Mouse (Mus musculus): Measurements from ENCODE around the gene Gm20388. TPM values are rescaled to one million over a fixed set of nuclear protein-coding genes. Genes with fewer than 3 reads are reported as not detected.

Gene Gm20388
- polyA plus RNA-seq, 1 experiment from 2014 or later = 3.6 TPM

DNA sequence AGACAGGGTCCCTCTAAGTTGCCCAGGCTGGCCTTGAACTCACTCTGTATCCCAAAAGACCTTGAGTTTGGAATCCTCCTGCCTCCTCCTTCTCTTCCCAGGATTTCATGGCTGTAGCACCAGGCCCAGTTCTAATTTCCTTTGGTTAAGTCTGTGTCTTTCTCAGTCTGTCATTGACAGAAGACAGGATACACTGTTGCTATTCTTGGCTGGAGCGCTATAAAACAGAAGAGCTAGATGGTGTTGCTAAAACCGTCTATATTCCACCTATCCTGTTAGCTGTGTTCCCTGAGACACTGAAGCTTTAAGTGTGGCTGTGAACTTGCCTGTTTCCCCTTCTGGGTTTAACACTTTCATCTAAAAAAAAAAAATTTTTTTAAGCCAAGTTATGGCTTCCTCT lies 4301.5 kb downstream of the Gm20388 start:
- Histone ChIP-seq H3K4me1 (peaks cover 12% of the 10 kb centered on the region), H3K4me3 (no peak overlapping the region), H3K9me3 (no peaks in the 10 kb centered on the region), H3K27me3 (replicated peaks; ENCODE audit: low read depth, poor library complexity, severe bottlenecking) (no peaks in the 10 kb centered on the region), H3K36me3 (replicated peaks) (no peaks in the 10 kb centered on the region), H3K27ac (replicated peaks) (no peak overlapping the region)
- DNase-seq (ENCODE audit: low spot score) = no peak
- WGBS = 78% methylated on average over 2 of the region's 2 CpGs

DNA sequence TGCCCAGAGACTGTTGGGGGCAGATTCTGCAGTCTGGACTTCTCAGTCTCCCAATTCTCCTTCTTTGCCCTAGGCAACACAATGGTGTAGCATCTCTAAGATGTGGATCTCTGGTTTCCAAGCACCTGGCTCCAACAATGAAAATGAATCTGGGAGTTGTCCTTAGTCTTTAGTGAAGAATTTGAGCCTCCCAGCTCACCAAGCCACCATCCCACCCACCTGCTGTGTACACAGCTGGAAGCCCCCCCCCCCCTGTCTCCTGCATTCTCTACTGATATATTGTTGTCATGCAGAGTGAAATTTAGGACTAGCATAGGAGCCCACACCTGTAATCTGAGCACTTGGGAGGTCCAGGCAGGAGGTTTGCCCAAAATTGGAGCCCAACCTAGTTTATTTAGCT lies 4306.3 kb downstream of the Gm20388 start:
- Histone ChIP-seq H3K4me1 (peaks cover 26% of the 10 kb centered on the region), H3K9me3 (no peaks in the 10 kb centered on the region), H3K27ac (replicated peaks) (no peak overlapping the region), H3K36me3 (replicated peaks) (no peaks in the 10 kb centered on the region), H3K27me3 (replicated peaks; ENCODE audit: low read depth, poor library complexity, severe bottlenecking) (no peaks in the 10 kb centered on the region), H3K4me3 (no peak overlapping the region)
- no peak for DNase-seq (ENCODE audit: low spot score)

GRCm38 (mm10) chr8:124229883-124230282 lies 4319.2 kb downstream of the Gm20388 start:
- DNase-seq (ENCODE audit: low spot score) = no peak
- H3K27me3 ChIP-seq (replicated peaks; ENCODE audit: low read depth, poor library complexity, severe bottlenecking) = peaks cover 4% of the 10 kb centered on the region; the same call in 1 of the 2 replicates
- WGBS = 69% methylated on average over 2 of the region's 2 CpGs
- no peak overlapping the region for H3K27ac ChIP-seq (replicated peaks)
- H3K36me3 ChIP-seq (replicated peaks) = no peaks in the 10 kb centered on the region
- H3K4me3 ChIP-seq = no peak overlapping the region
- no peaks in the 10 kb centered on the region for H3K9me3 ChIP-seq
- H3K4me1 ChIP-seq = peaks cover 35% of the 10 kb centered on the region

- WGBS = 52% methylated on average over 8 of the region's 8 CpGs
- peaks cover 40% of the 10 kb centered on the region for H3K4me1 ChIP-seq
- DNase-seq (ENCODE audit: low spot score) = no peak
Observed at GRCm38 (mm10) chr8:124230496-124231175, 4320.0 kb downstream of the Gm20388 start.

GRCm38 (mm10) chr8:124231176-124231484 lies 4320.5 kb downstream of the Gm20388 start, which contains the start of gene Galnt2:
Gene Galnt2 (plus strand): TSS chr8:124231391.
- peak; percentile 93 for DNase-seq (ENCODE audit: low spot score)
- Histone ChIP-seq H3K27me3 (replicated peaks; ENCODE audit: low read depth, poor library complexity, severe bottlenecking) (peaks cover 4% of the 10 kb centered on the region; the same call in 1 of the 2 replicates), H3K4me3 (peak within 1 kb of the TSS; percentile 92), H3K27ac (replicated peaks) (peak within 1 kb of the TSS; percentile 91), H3K36me3 (replicated peaks) (0 out of 2 replicates have a peak, but pooled peaks cover under 1% of the 10 kb centered on the region), H3K9me3 (no peaks in the 10 kb centered on the region), H3K4me1 (peaks cover 45% of the 10 kb centered on the region)
- WGBS = under 1% methylated on average over 53 of the region's 53 CpGs

More at GRCm38 (mm10) chr8:124230496-124231175, 4320.0 kb downstream of the Gm20388 start:
- Histone ChIP-seq H3K27ac (replicated peaks) (no peak overlapping the region), H3K27me3 (replicated peaks; ENCODE audit: low read depth, poor library complexity, severe bottlenecking) (peaks cover 4% of the 10 kb centered on the region; the same call in 1 of the 2 replicates), H3K4me3 (peak overlapping the region; percentile 92), H3K36me3 (replicated peaks) (no peaks in the 10 kb centered on the region), H3K9me3 (no peaks in the 10 kb centered on the region)

DNA sequence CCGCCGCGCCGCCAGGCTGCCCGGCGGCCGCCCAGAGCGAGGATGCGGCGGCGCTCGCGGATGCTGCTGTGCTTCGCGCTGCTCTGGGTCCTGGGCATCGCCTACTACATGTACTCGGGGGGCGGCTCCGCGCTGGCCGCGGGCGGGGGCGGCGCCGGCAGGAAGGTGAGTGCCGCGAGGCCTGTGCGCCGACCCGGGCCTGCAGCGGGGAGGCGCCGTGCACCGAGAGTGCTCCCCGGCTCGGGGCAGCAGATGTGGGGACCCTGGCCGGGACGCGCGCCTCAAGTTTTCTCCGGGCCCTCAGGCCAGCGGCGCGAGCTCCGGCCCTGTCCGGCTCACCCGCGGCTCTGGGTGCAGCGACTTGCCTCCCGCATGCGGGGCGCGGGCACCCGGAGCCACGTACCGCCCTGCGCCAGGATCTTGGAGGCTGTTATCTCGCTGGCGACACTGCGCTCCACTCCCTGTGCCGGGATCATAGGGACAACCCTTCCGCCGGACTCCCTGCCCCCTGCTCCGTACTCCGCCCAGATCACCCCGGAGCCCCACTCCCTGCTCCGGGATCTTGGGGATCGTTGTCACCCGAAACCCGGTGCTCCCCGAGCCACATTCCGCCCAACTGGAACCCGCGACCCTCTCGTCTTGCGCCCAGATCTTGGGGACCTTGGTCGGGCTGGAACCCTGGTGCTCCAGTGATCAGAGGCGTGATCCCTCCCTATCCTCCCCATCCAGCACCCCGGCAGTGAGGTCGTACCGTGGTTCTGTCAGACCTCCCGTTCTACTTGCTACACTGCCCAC lies 4321.0 kb downstream of the Gm20388 start:
- peak overlapping the region; percentile 92 for H3K4me3 ChIP-seq
- 0 out of 2 replicates have a peak, but pooled peaks cover 2% of the 10 kb centered on the region for H3K36me3 ChIP-seq (replicated peaks)
- H3K27me3 ChIP-seq (replicated peaks; ENCODE audit: low read depth, poor library complexity, severe bottlenecking) = peaks cover 4% of the 10 kb centered on the region; the same call in 1 of the 2 replicates
- 2% methylated on average over 83 of the region's 83 CpGs for WGBS
- H3K27ac ChIP-seq (replicated peaks) = peak overlapping the region; percentile 91
- no peaks in the 10 kb centered on the region for H3K9me3 ChIP-seq
- peak; percentile 77 for DNase-seq (ENCODE audit: low spot score)
- peaks cover 46% of the 10 kb centered on the region for H3K4me1 ChIP-seq

DNA sequence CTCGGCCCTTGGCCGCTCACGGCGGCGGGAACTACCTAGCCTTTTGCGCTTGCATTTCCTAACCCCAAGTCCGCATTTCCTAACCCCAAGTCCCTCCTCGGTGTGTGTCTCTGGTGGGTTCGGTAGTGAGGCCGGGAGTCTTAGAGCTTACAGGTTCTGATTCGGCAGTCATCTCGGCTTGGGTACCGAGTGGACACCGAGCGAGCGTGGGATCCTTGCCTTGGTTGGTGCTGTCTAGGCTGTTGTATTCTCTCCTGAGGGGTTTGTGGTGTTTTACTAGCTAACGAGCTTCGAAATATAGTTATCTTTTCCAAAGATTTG lies 4321.6 kb downstream of the Gm20388 start:
- Histone ChIP-seq H3K27ac (replicated peaks) (peak overlapping the region; percentile 91), H3K27me3 (replicated peaks; ENCODE audit: low read depth, poor library complexity, severe bottlenecking) (peaks cover 4% of the 10 kb centered on the region; the same call in 1 of the 2 replicates), H3K4me3 (peak overlapping the region; percentile 92), H3K4me1 (peaks cover 46% of the 10 kb centered on the region), H3K9me3 (no peaks in the 10 kb centered on the region), H3K36me3 (replicated peaks) (0 out of 2 replicates have a peak, but pooled peaks cover 2% of the 10 kb centered on the region)
- DNase-seq (ENCODE audit: low spot score) = peak; percentile 41
- WGBS = 5% methylated on average over 18 of the region's 18 CpGs

- DNase-seq (ENCODE audit: low spot score) = no peak
- no peak overlapping the region for H3K4me3 ChIP-seq
- H3K36me3 ChIP-seq (replicated peaks) = 0 out of 2 replicates have a peak, but pooled peaks cover 2% of the 10 kb centered on the region
- WGBS = 52% methylated on average over 2 of the region's 2 CpGs
- no peak overlapping the region for H3K27ac ChIP-seq (replicated peaks)
- no peaks in the 10 kb centered on the region for H3K9me3 ChIP-seq
- peaks cover 4% of the 10 kb centered on the region; the same call in 1 of the 2 replicates for H3K27me3 ChIP-seq (replicated peaks; ENCODE audit: low read depth, poor library complexity, severe bottlenecking)
- peaks cover 58% of the 10 kb centered on the region for H3K4me1 ChIP-seq
Observed at GRCm38 (mm10) chr8:124234496-124234895, 4323.9 kb downstream of the Gm20388 start.

GRCm38 (mm10) chr8:124235536-124235935 lies 4324.9 kb downstream of the Gm20388 start:
- Histone ChIP-seq H3K4me3 (no peak overlapping the region), H3K9me3 (no peaks in the 10 kb centered on the region), H3K27me3 (replicated peaks; ENCODE audit: low read depth, poor library complexity, severe bottlenecking) (no peaks in the 10 kb centered on the region), H3K4me1 (peaks cover 68% of the 10 kb centered on the region), H3K27ac (replicated peaks) (no peak overlapping the region), H3K36me3 (replicated peaks) (0 out of 2 replicates have a peak, but pooled peaks cover 2% of the 10 kb centered on the region)
- WGBS = 90% methylated on average over 4 of the region's 4 CpGs
- no peak for DNase-seq (ENCODE audit: low spot score)

GRCm38 (mm10) chr8:124239350-124239749 lies 4328.7 kb downstream of the Gm20388 start:
- H3K4me3 ChIP-seq = no peak overlapping the region
- H3K4me1 ChIP-seq = peaks cover 42% of the 10 kb centered on the region
- no peak overlapping the region for H3K27ac ChIP-seq (replicated peaks)
- no peaks in the 10 kb centered on the region for H3K27me3 ChIP-seq (replicated peaks; ENCODE audit: low read depth, poor library complexity, severe bottlenecking)
- DNase-seq (ENCODE audit: low spot score) = no peak
- H3K9me3 ChIP-seq = peaks cover 6% of the 10 kb centered on the region
- 79% methylated on average over 6 of the region's 6 CpGs for WGBS
- H3K36me3 ChIP-seq (replicated peaks) = peaks cover 30% of the 10 kb centered on the region

DNA sequence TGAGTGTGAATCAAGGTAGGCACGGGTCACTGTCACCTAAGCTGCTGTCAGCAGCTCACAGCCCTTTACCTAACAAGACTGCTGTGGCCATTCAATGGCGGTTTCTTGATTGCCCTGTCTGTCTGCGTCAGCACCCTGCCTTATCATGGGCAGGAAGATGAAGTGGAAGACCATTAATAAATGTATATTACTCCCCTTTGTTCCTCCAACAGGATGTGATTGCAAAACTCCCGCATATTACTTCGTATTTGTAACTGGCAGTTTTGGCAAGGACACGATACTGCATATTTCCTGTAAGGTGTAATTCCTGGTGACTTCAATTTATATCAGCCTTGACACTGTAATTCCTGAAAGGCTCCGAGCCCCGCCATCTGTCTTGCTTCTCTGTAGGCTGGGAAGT lies 4330.3 kb downstream of the Gm20388 start:
- no peaks in the 10 kb centered on the region for H3K27me3 ChIP-seq (replicated peaks; ENCODE audit: low read depth, poor library complexity, severe bottlenecking)
- DNase-seq (ENCODE audit: low spot score) = no peak
- peaks cover 30% of the 10 kb centered on the region for H3K4me1 ChIP-seq
- no peak overlapping the region for H3K27ac ChIP-seq (replicated peaks)
- 89% methylated on average over 8 of the region's 8 CpGs for WGBS
- H3K9me3 ChIP-seq = peaks cover 6% of the 10 kb centered on the region
- H3K36me3 ChIP-seq (replicated peaks) = peaks cover 46% of the 10 kb centered on the region
- no peak overlapping the region for H3K4me3 ChIP-seq

DNA sequence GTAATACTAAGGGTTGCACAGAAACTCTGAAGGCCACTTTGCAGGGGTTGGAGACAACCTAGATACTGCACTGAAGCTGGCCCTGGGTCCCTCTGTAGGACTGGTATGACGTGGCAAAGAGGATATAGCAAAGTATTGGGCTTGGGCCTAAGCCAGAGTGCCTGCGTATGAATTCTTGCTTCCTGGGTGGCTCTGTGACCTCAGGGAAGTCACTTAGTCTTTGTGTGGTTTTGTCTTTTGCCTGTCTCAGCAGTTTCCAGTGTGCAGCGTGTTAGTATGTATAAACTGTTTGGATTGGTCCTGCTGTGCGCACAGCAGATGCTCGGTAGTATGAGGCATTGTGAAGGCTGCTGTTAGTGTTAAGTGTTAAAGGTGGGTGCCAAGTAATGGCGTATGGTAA lies 4331.6 kb downstream of the Gm20388 start:
- peaks cover 6% of the 10 kb centered on the region for H3K9me3 ChIP-seq
- no peak overlapping the region for H3K27ac ChIP-seq (replicated peaks)
- peaks cover 27% of the 10 kb centered on the region for H3K4me1 ChIP-seq
- 94% methylated on average over 6 of the region's 6 CpGs for WGBS
- no peaks in the 10 kb centered on the region for H3K27me3 ChIP-seq (replicated peaks; ENCODE audit: low read depth, poor library complexity, severe bottlenecking)
- no peak overlapping the region for H3K4me3 ChIP-seq
- peaks cover 51% of the 10 kb centered on the region for H3K36me3 ChIP-seq (replicated peaks)
- DNase-seq (ENCODE audit: low spot score) = no peak

DNA sequence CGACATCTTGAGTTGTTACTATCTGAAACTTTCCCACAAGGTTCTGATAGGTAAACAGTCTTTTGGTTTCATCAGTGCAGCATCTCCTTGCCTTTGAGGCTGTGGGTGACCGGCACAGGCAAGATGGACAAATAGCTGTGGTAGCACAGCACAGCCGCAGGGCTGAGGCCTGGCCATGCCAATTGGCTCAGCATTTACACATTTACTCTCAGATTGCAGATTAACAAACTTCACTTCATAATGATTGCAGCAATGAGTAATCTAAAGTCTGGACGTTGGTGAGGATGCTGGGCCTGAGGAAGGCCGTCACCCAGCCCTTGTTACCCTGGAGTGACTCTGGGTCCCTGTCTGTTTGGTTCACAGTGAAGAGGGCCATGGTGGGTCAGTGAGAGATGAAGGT lies 4332.3 kb downstream of the Gm20388 start:
- no peak overlapping the region for H3K27ac ChIP-seq (replicated peaks)
- WGBS = 94% methylated on average over 5 of the region's 5 CpGs
- peaks cover 27% of the 10 kb centered on the region for H3K4me1 ChIP-seq
- no peaks in the 10 kb centered on the region for H3K27me3 ChIP-seq (replicated peaks; ENCODE audit: low read depth, poor library complexity, severe bottlenecking)
- no peak for DNase-seq (ENCODE audit: low spot score)
- no peak overlapping the region for H3K4me3 ChIP-seq
- peaks cover 58% of the 10 kb centered on the region for H3K36me3 ChIP-seq (replicated peaks)
- peaks cover 6% of the 10 kb centered on the region for H3K9me3 ChIP-seq

All from embryonic facial prominence, embryonic 10.5 days (tissue).